Mouse (Mus musculus) stomach, embryonic 14.5 days (tissue): ENCODE results near the gene Tagln2. TPM values are rescaled to one million over a fixed set of nuclear protein-coding genes. Genes with fewer than 3 reads are reported as not detected.

Experiments used
- ATAC-seq: fragments of 200-750 bp; cut with Nextera tagmentation; 2 replicates; pipeline ENCODE4 v1.8.0; 2017; ENCODE audit warnings: low read depth, moderate TSS enrichment; ENCODE audit not compliant: insufficient number of reproducible peaks, insufficient read depth, low FRiP score
- H3K27ac ChIP-seq: fragments of 300-500 bp; sonication (generic); 2 replicates; pipeline ENCODE4 v1.5.1; 2014; ENCODE audit warnings: mild to moderate bottlenecking, low read length, moderate library complexity, mixed read lengths
- H3K27me3 ChIP-seq: fragments of 300-500 bp; sonication (generic); 2 replicates; pipeline ENCODE4 v1.6.1; 2014; ENCODE audit warnings: low read length, control low read depth, mixed read lengths; ENCODE audit not compliant: control insufficient read depth, insufficient read depth
- H3K36me3 ChIP-seq: fragments of 300-500 bp; sonication (generic); 2 replicates; pipeline ENCODE4 v1.6.1; 2014; ENCODE audit warnings: mild to moderate bottlenecking, control low read depth, low read length, moderate library complexity, mixed read lengths; ENCODE audit not compliant: control insufficient read depth, insufficient read depth
- H3K4me1 ChIP-seq: fragments of 300-500 bp; sonication (generic); 2 replicates; pipeline ENCODE4 v1.6.1; 2014; ENCODE audit warnings: low read length, control low read depth, mixed read lengths; ENCODE audit not compliant: control insufficient read depth, insufficient read depth
- H3K4me2 ChIP-seq: fragments of 300-500 bp; sonication (generic); replicated peaks from 2 replicates; pipeline ENCODE4 v1.6.1; 2014; ENCODE audit warnings: low read depth, low read length, control low read depth
- H3K4me3 ChIP-seq: fragments of 300-500 bp; sonication (generic); 2 replicates; pipeline ENCODE4 v1.5.1; 2014; ENCODE audit warnings: low read depth, low read length, control low read depth
- H3K9ac ChIP-seq: fragments of 300-500 bp; sonication (generic); replicated peaks from 2 replicates; pipeline ENCODE4 v1.6.1; 2014; ENCODE audit warnings: low read depth, mild to moderate bottlenecking, control low read depth, low read length, moderate library complexity, mixed read lengths
- H3K9me3 ChIP-seq: fragments of 300-500 bp; sonication (generic); 2 replicates; pipeline ENCODE4 v1.6.1; 2016; ENCODE audit warnings: low read depth, low read length, control low read depth; ENCODE audit not compliant: control insufficient read depth
- WGBS: fragments of 180-500 bp; shearing (Covaris S2); extraction: QIAGEN DNeasy Blood & Tissue Kit; methylation state at CpG from one replicate; pipeline ENCODE4 v1.1.7; 2014; 5-methylcytosine and 5-hydroxymethylcytosine counted together
- polyA plus RNA-seq: library from polyadenylated mRNA; unstranded; fragments of >200 nt; fragmentation: Nextera tagmentation; extraction: Ambion mirVana; gene quantifications from 2 replicates; pipeline ENCODE4 v1.2.1, GENCODE M21; 2014

Gene Tagln2
- polyA plus RNA-seq, 1 experiment from 2014 or later = 196 TPM

DNA sequence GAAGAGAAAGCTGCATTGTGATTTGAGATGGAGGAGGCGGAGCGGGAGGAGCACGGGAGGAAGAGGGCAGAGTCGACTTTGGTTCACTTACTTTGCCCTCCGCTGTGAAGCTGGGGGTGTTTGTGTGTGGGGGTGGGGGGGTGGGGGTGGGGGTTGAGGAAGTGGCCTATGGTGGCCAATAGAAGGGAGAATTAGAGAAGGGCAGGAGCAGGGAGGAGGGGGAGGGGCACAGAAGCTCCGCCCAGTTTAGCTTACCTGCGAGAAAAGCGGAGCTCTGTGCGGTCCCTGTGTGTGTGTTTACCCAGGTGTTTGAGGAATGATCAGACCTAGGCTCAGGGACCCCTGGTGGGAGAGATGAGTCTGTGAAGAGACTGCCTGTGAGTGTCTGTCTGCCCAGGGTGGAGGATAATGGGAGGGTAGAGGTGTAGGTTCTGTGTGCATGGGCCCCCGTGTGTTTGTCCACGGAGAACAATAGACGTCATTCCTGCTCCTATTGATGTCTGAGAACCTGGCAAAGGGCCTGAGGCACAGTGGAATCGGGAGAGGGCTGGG is 10.7 kb downstream of the Tagln2 start:
- peak overlapping the region; percentile 46; the same call in 1 of the 2 replicates for H3K27ac ChIP-seq

GRCm38 (mm10) chr1:172512962-172513361 is 13.1 kb downstream of the Tagln2 start:
- Histone ChIP-seq H3K9me3 (no peaks in the 10 kb centered on the region; the same call in 1 of the 2 replicates), H3K27me3 (no peaks in the 10 kb centered on the region), H3K36me3 (peaks cover under 1% of the 10 kb centered on the region; the same call in 1 of the 2 replicates), H3K27ac (peak overlapping the region; percentile 59; the same call in 1 of the 2 replicates), H3K9ac (no peak overlapping the region), H3K4me3 (no peak overlapping the region), H3K4me1 (peaks cover 16% of the 10 kb centered on the region; the same call in 1 of the 2 replicates), H3K4me2 (peak overlapping the region; percentile 22; the same call in 1 of the 2 replicates)
- ATAC-seq = no peak
- 21% methylated on average over 13 of the region's 13 CpGs for WGBS

More for the DNA sequence above, 10.7 kb downstream of the Tagln2 start:
- no peak overlapping the region for H3K4me3 ChIP-seq
- 31% methylated on average over 13 of the region's 13 CpGs for WGBS
- peaks cover 15% of the 10 kb centered on the region for H3K36me3 ChIP-seq
- H3K9ac ChIP-seq = no peak overlapping the region
- no peaks in the 10 kb centered on the region for H3K9me3 ChIP-seq
- H3K4me1 ChIP-seq = peaks cover 16% of the 10 kb centered on the region; the same call in 1 of the 2 replicates
- H3K27me3 ChIP-seq = no peaks in the 10 kb centered on the region
- ATAC-seq = peak; percentile 66
- no peak overlapping the region for H3K4me2 ChIP-seq

DNA sequence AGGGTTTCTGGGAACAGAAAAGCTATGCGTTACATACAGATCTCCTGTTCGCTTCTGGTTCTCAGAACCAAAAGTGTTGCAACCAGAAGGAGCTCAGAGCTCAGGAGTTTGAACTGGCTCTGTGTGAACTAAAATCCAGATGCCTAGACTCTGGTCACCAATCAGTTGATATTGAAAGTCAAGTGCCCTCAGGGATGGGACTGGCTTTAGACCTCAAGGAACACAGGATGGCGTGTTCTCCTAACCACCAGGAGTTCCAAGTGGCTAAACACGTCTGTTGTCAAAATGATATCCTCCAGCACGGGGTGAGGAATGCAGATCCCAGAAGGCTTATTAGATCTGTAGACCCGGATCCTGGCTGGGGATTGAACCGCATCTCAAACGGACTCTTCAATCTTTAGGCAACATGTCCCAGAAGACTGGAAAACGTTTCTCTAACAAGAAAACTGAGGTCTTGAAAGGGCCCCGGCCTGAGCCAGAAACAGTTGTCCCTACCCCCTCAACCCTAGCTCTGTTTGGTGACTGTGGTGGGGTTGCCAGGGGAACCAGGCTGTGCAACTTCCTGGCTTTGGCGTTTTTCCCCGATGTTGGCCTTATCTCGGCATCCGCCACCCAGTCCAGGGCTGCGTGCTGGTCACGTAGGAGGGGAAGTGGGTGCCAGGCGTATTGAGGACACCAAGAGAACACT is 13.8 kb downstream of the Tagln2 start:
- H3K4me3 ChIP-seq = no peak overlapping the region
- 66% methylated on average over 17 of the region's 17 CpGs for WGBS
- H3K9ac ChIP-seq = no peak overlapping the region
- H3K27me3 ChIP-seq = no peaks in the 10 kb centered on the region
- H3K36me3 ChIP-seq = no peaks in the 10 kb centered on the region
- peaks cover 16% of the 10 kb centered on the region; the same call in 1 of the 2 replicates for H3K4me1 ChIP-seq
- ATAC-seq = no peak
- H3K9me3 ChIP-seq = no peaks in the 10 kb centered on the region; the same call in 1 of the 2 replicates
- no peak overlapping the region; the same call in 1 of the 2 replicates for H3K4me2 ChIP-seq
- H3K27ac ChIP-seq = peak overlapping the region; percentile 59; the same call in 1 of the 2 replicates

DNA sequence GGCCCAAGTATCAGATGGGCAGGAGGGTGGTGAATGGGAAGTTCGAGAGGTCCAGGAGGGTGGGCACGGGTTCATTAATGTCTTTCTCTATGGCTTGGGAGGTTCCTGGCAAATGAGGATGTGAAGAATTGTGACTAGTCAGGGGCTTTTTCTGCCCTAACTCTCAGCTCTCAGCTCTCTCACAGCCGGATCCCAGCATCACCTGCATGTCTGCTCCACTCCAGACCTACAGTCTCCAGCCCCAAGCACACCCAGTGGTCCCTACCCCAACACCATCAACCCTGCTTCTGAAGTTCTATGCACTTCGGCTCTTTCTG is 14.3 kb downstream of the Tagln2 start:
- Histone ChIP-seq H3K4me3 (no peak overlapping the region), H3K9me3 (no peaks in the 10 kb centered on the region; the same call in 1 of the 2 replicates), H3K9ac (no peak overlapping the region), H3K27me3 (no peaks in the 10 kb centered on the region), H3K36me3 (no peaks in the 10 kb centered on the region), H3K4me2 (no peak overlapping the region), H3K27ac (0 out of 2 replicates have a peak overlapping the region, but pooled peaks have one; percentile 41), H3K4me1 (peaks cover 16% of the 10 kb centered on the region; the same call in 1 of the 2 replicates)
- WGBS = 68% methylated on average over 4 of the region's 4 CpGs
- no peak for ATAC-seq

DNA sequence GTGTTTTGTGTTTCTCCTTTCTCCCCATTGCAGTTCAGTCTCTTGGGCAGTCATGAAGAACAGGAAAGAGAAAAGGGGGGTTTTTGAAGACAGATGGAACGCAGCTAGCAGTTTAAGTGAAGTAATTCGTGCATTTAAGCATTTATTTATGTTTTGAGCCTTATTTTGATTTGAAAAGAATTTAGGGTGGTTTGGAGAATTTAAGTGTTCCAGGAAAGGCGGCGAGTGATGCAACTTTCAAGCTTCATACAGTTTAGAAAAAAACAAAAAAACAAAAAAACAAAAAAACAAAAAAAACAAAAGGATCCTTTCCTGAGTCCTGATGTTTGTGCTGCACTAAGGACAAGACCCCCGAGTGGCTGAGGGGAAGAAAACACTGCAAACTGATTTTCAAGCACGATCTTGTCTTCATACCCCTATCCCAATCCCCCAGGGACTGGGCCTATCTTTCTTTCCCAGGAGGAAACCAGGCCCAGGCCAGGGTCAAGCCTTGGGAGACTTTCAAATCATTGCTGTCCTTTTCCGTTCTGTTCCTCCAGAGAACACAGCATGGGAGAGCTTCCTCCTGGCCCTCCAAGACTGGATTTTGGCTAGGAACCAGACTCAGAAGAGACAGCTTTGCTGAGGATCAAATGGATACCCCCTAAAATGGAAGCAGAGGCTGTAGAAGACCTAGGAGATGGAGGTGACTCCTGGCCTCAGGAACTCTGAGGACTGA is 14.9 kb downstream of the Tagln2 start:
- H3K27me3 ChIP-seq = no peaks in the 10 kb centered on the region
- no peak overlapping the region for H3K4me2 ChIP-seq
- no peak overlapping the region for H3K4me3 ChIP-seq
- H3K9ac ChIP-seq = no peak overlapping the region
- H3K36me3 ChIP-seq = no peaks in the 10 kb centered on the region
- ATAC-seq = no peak
- WGBS = 77% methylated on average over 7 of the region's 7 CpGs
- H3K9me3 ChIP-seq = no peaks in the 10 kb centered on the region; the same call in 1 of the 2 replicates
- peaks cover 16% of the 10 kb centered on the region; the same call in 1 of the 2 replicates for H3K4me1 ChIP-seq
- 0 out of 2 replicates have a peak overlapping the region, but pooled peaks have one; percentile 41 for H3K27ac ChIP-seq

- H3K27me3 ChIP-seq = no peaks in the 10 kb centered on the region
- H3K4me3 ChIP-seq = no peak overlapping the region
- 76% methylated on average over 1 of the region's 1 CpGs for WGBS
- H3K36me3 ChIP-seq = no peaks in the 10 kb centered on the region
- no peaks in the 10 kb centered on the region; the same call in 1 of the 2 replicates for H3K9me3 ChIP-seq
- H3K9ac ChIP-seq = no peak overlapping the region
- H3K4me2 ChIP-seq = no peak overlapping the region
- H3K4me1 ChIP-seq = peaks cover 23% of the 10 kb centered on the region
- no peak overlapping the region for H3K27ac ChIP-seq
- ATAC-seq = no peak
Observed at GRCm38 (mm10) chr1:172515396-172515795, 15.5 kb downstream of the Tagln2 start.

DNA sequence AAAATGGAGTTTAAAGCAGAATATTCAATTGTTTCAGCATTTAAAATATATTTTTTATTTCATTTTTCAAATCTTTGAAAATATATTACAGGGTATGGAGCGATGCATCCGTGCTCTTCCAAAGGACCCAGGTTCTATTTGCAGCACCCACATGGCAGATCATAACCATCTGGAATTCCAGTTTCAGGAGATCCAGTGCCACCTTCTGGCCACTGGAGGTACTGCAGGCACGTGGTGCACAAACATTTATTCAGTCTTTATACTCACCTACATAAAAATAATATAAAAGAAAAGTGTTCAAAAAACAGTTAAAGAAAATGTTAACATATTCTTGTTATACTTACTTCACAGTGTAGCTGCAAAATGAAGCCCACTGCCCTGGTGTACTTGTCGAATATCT is 18.2 kb downstream of the Tagln2 start:
- H3K4me1 ChIP-seq = peaks cover 22% of the 10 kb centered on the region
- H3K27ac ChIP-seq = no peak overlapping the region
- H3K9ac ChIP-seq = no peak overlapping the region
- no peaks in the 10 kb centered on the region for H3K27me3 ChIP-seq
- H3K4me2 ChIP-seq = no peak overlapping the region
- ATAC-seq = no peak
- no peaks in the 10 kb centered on the region for H3K36me3 ChIP-seq
- H3K4me3 ChIP-seq = no peak overlapping the region
- no peaks in the 10 kb centered on the region; the same call in 1 of the 2 replicates for H3K9me3 ChIP-seq
- 79% methylated on average over 4 of the region's 4 CpGs for WGBS

- H3K4me1 ChIP-seq = peaks cover 16% of the 10 kb centered on the region
Observed at GRCm38 (mm10) chr1:172519644-172520043, 19.8 kb downstream of the Tagln2 start.

More at GRCm38 (mm10) chr1:172519644-172520043, 19.8 kb downstream of the Tagln2 start:
- no peaks in the 10 kb centered on the region for H3K36me3 ChIP-seq
- no peaks in the 10 kb centered on the region; the same call in 1 of the 2 replicates for H3K9me3 ChIP-seq
- H3K4me3 ChIP-seq = no peak overlapping the region
- H3K27me3 ChIP-seq = no peaks in the 10 kb centered on the region
- no peak overlapping the region for H3K9ac ChIP-seq
- 56% methylated on average over 6 of the region's 6 CpGs for WGBS
- no peak overlapping the region for H3K27ac ChIP-seq
- no peak for ATAC-seq
- H3K4me2 ChIP-seq = no peak overlapping the region
